Mouse (Mus musculus) Patski (cell line): ENCODE data around the gene Mylk3. TPM values are rescaled to one million over a fixed set of nuclear protein-coding genes. Genes with fewer than 3 reads are reported as not detected.
A peak's percentile ranks its signal among the peaks of the same experiment; 100 is the strongest.

ENCODE experiments used
- ATAC-seq: fragments of 100-300 bp; one replicate; pipeline ENCODE4 v1.8.0; 2021
- CTCF ChIA-PET: fragments of 350-600 bp; sonication (Branson Sonifier 250); formaldehyde crosslinking; loops from one replicate; lab custom pipeline; 2022; ENCODE audit warnings: inconsistent platforms; lab: Charles Lee
- POLR2A ChIA-PET: fragments of 350-600 bp; sonication (Branson Sonifier 250); formaldehyde crosslinking; loops from one replicate; lab custom pipeline; 2022; ENCODE audit warnings: antibody characterized with exemption, inconsistent platforms; lab: Charles Lee
- DNase-seq: peaks from one replicate; pipeline ENCODE4 v3.0.0-alpha.2; 2011; ENCODE audit warnings: low read depth, low spot score
- H3K27me3 ChIP-seq: fragments of 371-371 bp; one replicate; pipeline ENCODE4 v1.5.1; 2021
- CTCF ChIP-seq: fragments of 100-300 bp; IDR thresholded peaks from one replicate; pipeline ENCODE4 v1.5.1; 2021
- in situ Hi-C: fragments of 300-500 bp; cut with MboI; formaldehyde crosslinking; loops from 3 replicates; pipeline ENCODE4 v1.11.1; 2018; ENCODE audit warnings: low pct_unique_long_range_greater_than_20kb, mixed read lengths
- polyA plus RNA-seq: library from polyadenylated mRNA; unstranded; gene quantifications from one replicate; pipeline ENCODE4 v1.2.3, GENCODE M21; 2021

Gene Mylk3
- polyA plus RNA-seq, 1 experiment from 2014 or later = not detected

- DNase-seq (no peak), ATAC-seq (no peak)
- TF ChIP-seq CTCF = no peak
- CTCF ChIA-PET = no interaction called here
- POLR2A ChIA-PET = no interaction called here
- H3K27me3 ChIP-seq = no peaks in the 10 kb centered on the region
- in situ Hi-C loops = no loop called here
Measured at GRCm38 (mm10) chr8:85365176-85365575, 21.0 kb downstream of the Mylk3 start.

GRCm38 (mm10) chr8:85364628-85365027, 21.5 kb downstream of the Mylk3 start:
- TF ChIP-seq CTCF = no peak
- POLR2A ChIA-PET = no interaction called here
- H3K27me3 ChIP-seq = no peaks in the 10 kb centered on the region
- in situ Hi-C loops = no loop called here
- DNase-seq (no peak), ATAC-seq (no peak)
- CTCF ChIA-PET = interaction anchor here (1.6 kb wide), 1 partner anchor 16 kb away, joined by 3 read pairs; no protein-coding TSS in a partner anchor

DNA sequence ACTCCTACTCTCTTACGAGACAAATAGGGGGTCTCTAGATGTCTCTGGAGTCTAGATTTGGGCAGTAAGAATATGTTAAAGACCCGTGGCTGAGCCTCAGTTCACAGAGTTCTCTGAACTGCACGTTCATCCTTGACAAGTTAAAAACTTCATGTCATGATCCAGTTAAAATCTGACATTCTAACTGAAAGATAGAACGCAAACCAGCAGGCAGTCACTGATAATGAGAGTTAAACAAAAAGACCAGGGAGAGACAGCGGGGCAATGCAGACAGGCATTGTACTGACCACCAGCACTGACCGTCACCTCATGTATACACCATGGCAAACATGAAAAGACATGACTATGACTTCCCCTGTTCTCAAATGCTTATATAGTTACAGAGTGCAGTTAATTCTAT, 22.7 kb downstream of the Mylk3 start:
- no peaks in the 10 kb centered on the region for H3K27me3 ChIP-seq
- DNase-seq (no peak), ATAC-seq (no peak)
- ChIA-PET CTCF (interaction anchor here (1.6 kb wide), 1 partner anchor 17 kb away, joined by 3 read pairs; no protein-coding TSS in a partner anchor), POLR2A (no interaction called here)
- TF ChIP-seq CTCF = no peak
- in situ Hi-C loops = no loop called here

- CTCF ChIA-PET = no interaction called here
- in situ Hi-C loops = no loop called here
- TF ChIP-seq CTCF = no peak
- DNase-seq (no peak), ATAC-seq (no peak)
- no peaks in the 10 kb centered on the region for H3K27me3 ChIP-seq
- POLR2A ChIA-PET = no interaction called here
Measured at GRCm38 (mm10) chr8:85362211-85362610, 23.9 kb downstream of the Mylk3 start.

GRCm38 (mm10) chr8:85353287-85353686, 32.9 kb downstream of the Mylk3 start:
- ATAC-seq (no peak), DNase-seq (no peak)
- H3K27me3 ChIP-seq = no peaks in the 10 kb centered on the region
- CTCF ChIA-PET = no interaction called here
- no peak for TF ChIP-seq CTCF
- POLR2A ChIA-PET = no interaction called here
- in situ Hi-C loops = no loop called here

- CTCF ChIA-PET = interaction anchor here (1.5 kb wide), 1 partner anchor 12 kb away, joined by 4 read pairs; no protein-coding TSS in a partner anchor
- no peak for TF ChIP-seq CTCF
- ATAC-seq = no peak
Measured at GRCm38 (mm10) chr8:85339871-85340573, 46.1 kb downstream of the Mylk3 start.

DNA sequence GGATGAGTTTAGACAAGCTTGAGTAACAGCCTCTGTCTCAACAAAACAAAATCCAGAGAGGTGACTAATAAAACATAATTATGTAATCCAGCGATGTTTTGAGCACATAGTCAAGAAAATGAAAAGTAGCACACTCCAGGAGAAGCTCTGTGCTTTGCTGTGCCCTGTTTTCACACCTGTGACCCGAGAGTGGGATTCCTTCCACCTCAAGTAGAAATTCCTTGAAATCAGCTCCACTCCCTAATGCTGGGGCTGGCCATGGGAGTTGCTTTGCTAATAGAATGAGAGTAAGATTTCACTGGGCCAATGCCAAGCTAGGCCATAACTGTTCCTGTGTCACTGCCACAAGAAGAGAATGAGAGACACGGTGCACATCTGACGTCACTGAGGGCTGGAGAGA, 48.5 kb downstream of the Mylk3 start:
- DNase-seq (no peak), ATAC-seq (no peak)
- no peaks in the 10 kb centered on the region for H3K27me3 ChIP-seq
- in situ Hi-C loops = no loop called here
- ChIA-PET POLR2A (no interaction called here), CTCF (no interaction called here)
- TF ChIP-seq CTCF = no peak

More at GRCm38 (mm10) chr8:85339871-85340573, 46.1 kb downstream of the Mylk3 start:
- POLR2A ChIA-PET = no interaction called here
- in situ Hi-C loops = no loop called here
- H3K27me3 ChIP-seq = no peaks in the 10 kb centered on the region
- peak; percentile 28 for DNase-seq

GRCm38 (mm10) chr8:85336211-85336933, 49.8 kb downstream of the Mylk3 start:
- no peak for TF ChIP-seq CTCF
- ChIA-PET CTCF (interaction anchor here (0.7 kb wide), 1 partner anchor 10 kb away, joined by 3 read pairs; no protein-coding TSS in a partner anchor), POLR2A (no interaction called here)
- no peaks in the 10 kb centered on the region for H3K27me3 ChIP-seq
- ATAC-seq (no peak), DNase-seq (no peak)
- in situ Hi-C loops = no loop called here

GRCm38 (mm10) chr8:85335105-85335504, 51.0 kb downstream of the Mylk3 start:
- no peak for ATAC-seq
- ChIA-PET POLR2A (interaction anchor here (0.6 kb wide), 1 partner anchor 46 kb away, joined by 4 read pairs; no protein-coding TSS in a partner anchor), CTCF (interaction anchor here (1.4 to 1.5 kb wide), 2 partner anchors 16 to 268 kb away, joined by 3 to 4 read pairs; no protein-coding TSS in a partner anchor)
- no peaks in the 10 kb centered on the region for H3K27me3 ChIP-seq
- TF ChIP-seq CTCF = no peak
- in situ Hi-C loops = no loop called here
- DNase-seq = no peak

GRCm38 (mm10) chr8:85329506-85329905, 56.6 kb downstream of the Mylk3 start:
- ChIA-PET CTCF (interaction anchor here (1.1 to 1.4 kb wide), 3 partner anchors 12 to 68 kb away, joined by 3 to 7 read pairs (median 4); no protein-coding TSS in a partner anchor), POLR2A (no interaction called here)

More at GRCm38 (mm10) chr8:85329506-85329905, 56.6 kb downstream of the Mylk3 start:
- in situ Hi-C loops = no loop called here
- no peaks in the 10 kb centered on the region for H3K27me3 ChIP-seq
- DNase-seq (peak; percentile 78), ATAC-seq (peak; percentile 95)
- TF ChIP-seq CTCF = no peak
